Mouse (Mus musculus): ENCODE measurements around the gene Trappc6b.

GRCm38 (mm10) chr12:59107926-59108325 is 46.7 kb upstream of the Trappc6b start:
- TF ChIP-seq POLR2A (IDR thresholded peaks at IDR 0.05; ENCODE audit: low read depth, low read length) (no peak), CTCF (IDR thresholded peaks at IDR 0.05; ENCODE audit: extremely low read depth, insufficient read length, insufficient replicate concordance, low read depth, low read length) (no peak)

All from small intestine, adult 2 months (tissue).